Mouse (Mus musculus): ENCODE measurements around the gene Col1a1. TPM values are rescaled to one million over a fixed set of nuclear protein-coding genes. Genes with fewer than 3 reads are reported as not detected.

The Col1a1 gene
- polyA plus RNA-seq (2016; fragmentation: Nextera tagmentation; extraction: Ambion mirVana): 135 and 153 TPM in 2 replicates

- peaks cover 97% of the 10 kb centered on the region for H3K27me3 ChIP-seq (replicated peaks)
- H3K4me3 ChIP-seq: peak within 1 kb of the TSS; percentile 37
- H3K36me3 ChIP-seq: no peaks in the 10 kb centered on the region
- H3K9me3 ChIP-seq (replicated peaks): no peaks in the 10 kb centered on the region
- peak within 1 kb of the TSS; percentile 58; the same call in 1 of the 2 replicates for H3K27ac ChIP-seq
- ATAC-seq: no peak
- 17% methylated on average over 19 of the region's 19 CpGs for WGBS (ENCODE audit: insufficient replicate concordance)
- peak within 1 kb of the TSS; percentile 64 for H3K4me2 ChIP-seq
- peak within 1 kb of the TSS; percentile 45; the same call in 1 of the 2 replicates for H3K9ac ChIP-seq
- H3K4me1 ChIP-seq: peaks cover 14% of the 10 kb centered on the region
Observed at GRCm38 (mm10) chr11:94936045-94936444, at the start of gene Col1a1. Gene Col1a1, plus strand, starts transcription at chr11:94936224.

- ATAC-seq: no peak
- Histone ChIP-seq H3K27ac (no peak overlapping the region), H3K4me2 (no peak overlapping the region), H3K9me3 (replicated peaks) (no peaks in the 10 kb centered on the region), H3K4me3 (no peak overlapping the region), H3K9ac (no peak overlapping the region), H3K4me1 (no peaks in the 10 kb centered on the region), H3K36me3 (no peaks in the 10 kb centered on the region), H3K27me3 (replicated peaks) (no peaks in the 10 kb centered on the region; the same call in 1 of the 2 replicates)
- 63% methylated on average over 6 of the region's 6 CpGs for whole genome bisulfite sequencing (ENCODE audit: insufficient replicate concordance)
Observed at GRCm38 (mm10) chr11:94891155-94891554, 44.9 kb upstream of the Col1a1 start.

GRCm38 (mm10) chr11:94896753-94897376 lies 39.2 kb upstream of the Col1a1 start:
- no peak overlapping the region for H3K4me3 ChIP-seq
- WGBS (ENCODE audit: insufficient replicate concordance): 62% methylated on average over 16 of the region's 16 CpGs
- H3K4me1 ChIP-seq: no peaks in the 10 kb centered on the region
- H3K27ac ChIP-seq: no peak overlapping the region
- no peak overlapping the region for H3K4me2 ChIP-seq
- H3K27me3 ChIP-seq (replicated peaks): peaks cover 6% of the 10 kb centered on the region; the same call in 1 of the 2 replicates
- H3K9ac ChIP-seq: no peak overlapping the region
- no peaks in the 10 kb centered on the region for H3K36me3 ChIP-seq
- no peak for ATAC-seq
- no peaks in the 10 kb centered on the region for H3K9me3 ChIP-seq (replicated peaks)

GRCm38 (mm10) chr11:94901231-94901630 lies 34.8 kb upstream of the Col1a1 start:
- no peak overlapping the region for H3K27ac ChIP-seq
- no peak for ATAC-seq
- H3K36me3 ChIP-seq: no peaks in the 10 kb centered on the region
- H3K4me2 ChIP-seq: no peak overlapping the region
- WGBS (ENCODE audit: insufficient replicate concordance): 28% methylated on average over 2 of the region's 2 CpGs
- no peaks in the 10 kb centered on the region for H3K9me3 ChIP-seq (replicated peaks)
- H3K4me3 ChIP-seq: no peak overlapping the region
- no peaks in the 10 kb centered on the region for H3K4me1 ChIP-seq
- H3K27me3 ChIP-seq (replicated peaks): 0 out of 2 replicates have a peak, but pooled peaks cover 6% of the 10 kb centered on the region
- H3K9ac ChIP-seq: no peak overlapping the region

GRCm38 (mm10) chr11:94904306-94904705 lies 31.7 kb upstream of the Col1a1 start:
- 70% methylated on average over 3 of the region's 3 CpGs for WGBS (ENCODE audit: insufficient replicate concordance)

GRCm38 (mm10) chr11:94910971-94911370 lies 25.1 kb upstream of the Col1a1 start:
- peaks cover 6% of the 10 kb centered on the region; the same call in 1 of the 2 replicates for H3K4me1 ChIP-seq
- no peak for ATAC-seq
- H3K4me3 ChIP-seq: no peak overlapping the region
- 78% methylated on average over 5 of the region's 5 CpGs for WGBS (ENCODE audit: insufficient replicate concordance)
- no peak overlapping the region for H3K4me2 ChIP-seq
- H3K9ac ChIP-seq: no peak overlapping the region
- no peaks in the 10 kb centered on the region for H3K9me3 ChIP-seq (replicated peaks)
- peaks cover 5% of the 10 kb centered on the region; the same call in 1 of the 2 replicates for H3K27me3 ChIP-seq (replicated peaks)
- no peak overlapping the region for H3K27ac ChIP-seq
- no peaks in the 10 kb centered on the region for H3K36me3 ChIP-seq

More at GRCm38 (mm10) chr11:94904306-94904705, 31.7 kb upstream of the Col1a1 start:
- Histone ChIP-seq H3K27ac (no peak overlapping the region), H3K4me2 (no peak overlapping the region), H3K4me3 (no peak overlapping the region), H3K9ac (no peak overlapping the region), H3K4me1 (no peaks in the 10 kb centered on the region), H3K36me3 (no peaks in the 10 kb centered on the region), H3K9me3 (replicated peaks) (no peaks in the 10 kb centered on the region), H3K27me3 (replicated peaks) (peaks cover 6% of the 10 kb centered on the region; the same call in 1 of the 2 replicates)
- no peak for ATAC-seq

- Histone ChIP-seq H3K27me3 (replicated peaks) (peaks cover 11% of the 10 kb centered on the region; the same call in 1 of the 2 replicates), H3K9me3 (replicated peaks) (no peaks in the 10 kb centered on the region), H3K36me3 (no peaks in the 10 kb centered on the region), H3K4me1 (peaks cover 13% of the 10 kb centered on the region; the same call in 1 of the 2 replicates), H3K4me3 (no peak overlapping the region), H3K27ac (no peak overlapping the region), H3K4me2 (no peak overlapping the region), H3K9ac (no peak overlapping the region)
- 47% methylated on average over 3 of the region's 3 CpGs for WGBS (ENCODE audit: insufficient replicate concordance)
- ATAC-seq: no peak
Observed at GRCm38 (mm10) chr11:94912568-94912967, 23.5 kb upstream of the Col1a1 start.

- H3K4me3 ChIP-seq: no peak overlapping the region
- H3K27ac ChIP-seq: no peak overlapping the region
- no peak overlapping the region for H3K4me2 ChIP-seq
- H3K4me1 ChIP-seq: peaks cover 13% of the 10 kb centered on the region; the same call in 1 of the 2 replicates
- H3K9me3 ChIP-seq (replicated peaks): no peaks in the 10 kb centered on the region
- ATAC-seq: no peak
- H3K9ac ChIP-seq: no peak overlapping the region
- H3K27me3 ChIP-seq (replicated peaks): peaks cover 11% of the 10 kb centered on the region; the same call in 1 of the 2 replicates
- 61% methylated on average over 6 of the region's 6 CpGs for WGBS (ENCODE audit: insufficient replicate concordance)
- H3K36me3 ChIP-seq: no peaks in the 10 kb centered on the region
Observed at GRCm38 (mm10) chr11:94913302-94914090, 22.5 kb upstream of the Col1a1 start.

- Histone ChIP-seq H3K27ac (no peak overlapping the region), H3K4me3 (no peak overlapping the region), H3K36me3 (no peaks in the 10 kb centered on the region), H3K27me3 (replicated peaks) (peaks cover 14% of the 10 kb centered on the region; the same call in 1 of the 2 replicates), H3K4me1 (peaks cover 13% of the 10 kb centered on the region; the same call in 1 of the 2 replicates), H3K4me2 (no peak overlapping the region), H3K9me3 (replicated peaks) (no peaks in the 10 kb centered on the region), H3K9ac (no peak overlapping the region)
- ATAC-seq: no peak
- 31% methylated on average over 13 of the region's 16 CpGs for WGBS (ENCODE audit: insufficient replicate concordance)
Observed at GRCm38 (mm10) chr11:94915675-94916403, 20.2 kb upstream of the Col1a1 start.

GRCm38 (mm10) chr11:94916477-94916876 lies 19.5 kb upstream of the Col1a1 start:
- H3K9me3 ChIP-seq (replicated peaks): no peaks in the 10 kb centered on the region
- no peak overlapping the region for H3K4me2 ChIP-seq
- no peak overlapping the region for H3K9ac ChIP-seq
- H3K4me3 ChIP-seq: no peak overlapping the region
- H3K36me3 ChIP-seq: no peaks in the 10 kb centered on the region
- peaks cover 13% of the 10 kb centered on the region; the same call in 1 of the 2 replicates for H3K4me1 ChIP-seq
- peaks cover 14% of the 10 kb centered on the region; the same call in 1 of the 2 replicates for H3K27me3 ChIP-seq (replicated peaks)
- 35% methylated on average over 4 of the region's 4 CpGs for WGBS (ENCODE audit: insufficient replicate concordance)
- ATAC-seq: no peak
- H3K27ac ChIP-seq: no peak overlapping the region

GRCm38 (mm10) chr11:94917717-94918116 lies 18.3 kb upstream of the Col1a1 start:
- Histone ChIP-seq H3K4me2 (no peak overlapping the region), H3K9ac (no peak overlapping the region), H3K4me1 (peaks cover 13% of the 10 kb centered on the region; the same call in 1 of the 2 replicates), H3K36me3 (no peaks in the 10 kb centered on the region), H3K27me3 (replicated peaks) (peaks cover 14% of the 10 kb centered on the region; the same call in 1 of the 2 replicates), H3K4me3 (no peak overlapping the region), H3K9me3 (replicated peaks) (no peaks in the 10 kb centered on the region), H3K27ac (no peak overlapping the region)
- WGBS (ENCODE audit: insufficient replicate concordance): 62% methylated on average over 6 of the region's 6 CpGs
- ATAC-seq: no peak
